Mouse (Mus musculus): ENCODE data around the gene Emc4. TPM values are rescaled to one million over a fixed set of nuclear protein-coding genes. Genes with fewer than 3 reads are reported as not detected.

Emc4 gene
- polyA plus RNA-seq (2016; fragmentation: Nextera tagmentation; extraction: Ambion mirVana), result 104 and 111 TPM in 2 replicates

GRCm38 (mm10) chr2:112367726-112368673 lies at the start of gene Emc4:
Gene Emc4, minus strand, starts transcription at chr2:112368027.
- Histone ChIP-seq H3K4me3 (replicated peaks) (peak within 1 kb of the TSS; percentile 84), H3K4me1 (peaks cover 14% of the 10 kb centered on the region), H3K9ac (peak within 1 kb of the TSS; percentile 81), H3K27ac (peak within 1 kb of the TSS; percentile 87), H3K27me3 (no peaks in the 10 kb centered on the region), H3K36me3 (replicated peaks) (peaks cover 20% of the 10 kb centered on the region), H3K9me3 (no peaks in the 10 kb centered on the region), H3K4me2 (peak within 1 kb of the TSS; percentile 90)
- ATAC-seq (ENCODE audit: low FRiP score), result peak; percentile 90
- 2% methylated on average over 46 of the region's 46 CpGs for WGBS

DNA sequence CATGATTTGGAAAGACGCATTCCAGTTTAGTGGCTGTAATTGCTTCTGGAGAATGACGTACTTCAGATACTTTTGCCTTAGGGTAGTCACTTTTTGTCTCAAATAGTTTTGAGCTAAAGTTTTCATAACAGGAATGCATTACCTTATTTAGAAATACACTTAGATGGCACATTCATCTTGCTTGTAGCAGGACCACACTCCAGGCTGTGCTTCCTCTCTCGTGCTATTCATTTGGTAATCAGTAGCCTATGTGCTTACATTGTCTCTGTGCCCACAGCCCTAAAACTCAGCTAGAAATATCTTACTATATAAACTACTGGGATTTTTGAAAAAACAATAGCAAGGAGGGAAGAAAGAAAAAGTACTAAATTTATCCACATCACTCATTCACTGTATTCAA lies 39.2 kb upstream of the Emc4 start:
- H3K9me3 ChIP-seq, result no peaks in the 10 kb centered on the region
- H3K4me2 ChIP-seq, result no peak overlapping the region
- H3K27me3 ChIP-seq, result no peaks in the 10 kb centered on the region
- peaks cover 23% of the 10 kb centered on the region for H3K36me3 ChIP-seq (replicated peaks)
- WGBS, result 92% methylated on average over 3 of the region's 3 CpGs
- no peak overlapping the region for H3K27ac ChIP-seq
- H3K9ac ChIP-seq, result no peak overlapping the region
- no peak for ATAC-seq (ENCODE audit: low FRiP score)
- no peaks in the 10 kb centered on the region for H3K4me1 ChIP-seq
- H3K4me3 ChIP-seq (replicated peaks), result no peak overlapping the region

- no peaks in the 10 kb centered on the region for H3K9me3 ChIP-seq
- WGBS, result 80% methylated on average over 1 of the region's 1 CpGs
- H3K27ac ChIP-seq, result no peak overlapping the region
- no peaks in the 10 kb centered on the region for H3K27me3 ChIP-seq
- no peak overlapping the region for H3K4me3 ChIP-seq (replicated peaks)
- H3K4me2 ChIP-seq, result no peak overlapping the region
- ATAC-seq (ENCODE audit: low FRiP score), result no peak
- no peaks in the 10 kb centered on the region for H3K36me3 ChIP-seq (replicated peaks)
- no peaks in the 10 kb centered on the region for H3K4me1 ChIP-seq
- no peak overlapping the region for H3K9ac ChIP-seq
Measured at GRCm38 (mm10) chr2:112396649-112397048, 28.8 kb upstream of the Emc4 start.

DNA sequence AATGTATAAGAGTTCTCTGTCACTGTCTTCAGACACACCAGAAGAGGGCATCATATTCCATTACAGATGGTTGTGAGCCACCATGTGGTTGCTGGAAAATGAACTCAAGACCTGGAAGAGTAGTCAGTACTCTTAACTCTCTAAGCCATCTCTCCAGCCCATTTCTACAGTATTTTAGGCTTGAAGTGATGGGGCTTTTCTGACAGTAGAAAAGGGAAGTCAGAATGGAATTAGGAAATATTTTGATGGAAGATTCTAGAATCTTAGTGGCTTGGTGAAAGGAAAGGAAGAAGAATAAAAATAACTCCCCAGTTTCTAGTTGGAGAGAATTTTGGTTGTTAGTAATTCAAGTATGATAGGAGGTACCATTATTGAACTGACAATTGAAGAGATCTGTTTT lies 26.1 kb upstream of the Emc4 start:
- Histone ChIP-seq H3K4me3 (replicated peaks) (no peak overlapping the region), H3K36me3 (replicated peaks) (no peaks in the 10 kb centered on the region), H3K9me3 (no peaks in the 10 kb centered on the region), H3K4me1 (no peaks in the 10 kb centered on the region), H3K27me3 (no peaks in the 10 kb centered on the region), H3K9ac (no peak overlapping the region), H3K4me2 (no peak overlapping the region), H3K27ac (no peak overlapping the region)
- no peak for ATAC-seq (ENCODE audit: low FRiP score)

GRCm38 (mm10) chr2:112392689-112393088 lies 24.9 kb upstream of the Emc4 start:
- no peak overlapping the region for H3K27ac ChIP-seq
- no peaks in the 10 kb centered on the region for H3K9me3 ChIP-seq
- no peaks in the 10 kb centered on the region for H3K4me1 ChIP-seq
- H3K36me3 ChIP-seq (replicated peaks), result no peaks in the 10 kb centered on the region
- no peak overlapping the region for H3K4me3 ChIP-seq (replicated peaks)
- H3K9ac ChIP-seq, result no peak overlapping the region
- 93% methylated on average over 1 of the region's 1 CpGs for WGBS
- no peak for ATAC-seq (ENCODE audit: low FRiP score)
- no peak overlapping the region for H3K4me2 ChIP-seq
- H3K27me3 ChIP-seq, result no peaks in the 10 kb centered on the region

GRCm38 (mm10) chr2:112391346-112392000 lies 23.6 kb upstream of the Emc4 start:
- H3K4me2 ChIP-seq, result no peak overlapping the region
- WGBS, result 93% methylated on average over 4 of the region's 4 CpGs
- no peak overlapping the region for H3K9ac ChIP-seq
- no peaks in the 10 kb centered on the region for H3K4me1 ChIP-seq
- H3K27me3 ChIP-seq, result no peaks in the 10 kb centered on the region
- no peak for ATAC-seq (ENCODE audit: low FRiP score)
- H3K36me3 ChIP-seq (replicated peaks), result no peaks in the 10 kb centered on the region
- H3K27ac ChIP-seq, result no peak overlapping the region
- H3K9me3 ChIP-seq, result no peaks in the 10 kb centered on the region
- no peak overlapping the region for H3K4me3 ChIP-seq (replicated peaks)

- no peak overlapping the region for H3K4me3 ChIP-seq (replicated peaks)
- no peak overlapping the region for H3K4me2 ChIP-seq
- no peak overlapping the region for H3K27ac ChIP-seq
- no peaks in the 10 kb centered on the region for H3K9me3 ChIP-seq
- no peak overlapping the region for H3K9ac ChIP-seq
- ATAC-seq (ENCODE audit: low FRiP score), result no peak
- no peaks in the 10 kb centered on the region for H3K4me1 ChIP-seq
- H3K27me3 ChIP-seq, result no peaks in the 10 kb centered on the region
- WGBS, result 85% methylated on average over 5 of the region's 5 CpGs
- H3K36me3 ChIP-seq (replicated peaks), result no peaks in the 10 kb centered on the region
Measured at GRCm38 (mm10) chr2:112390843-112391242, 23.0 kb upstream of the Emc4 start.

GRCm38 (mm10) chr2:112381219-112381618 lies 13.4 kb upstream of the Emc4 start:
- H3K9me3 ChIP-seq, result no peaks in the 10 kb centered on the region
- H3K4me3 ChIP-seq (replicated peaks), result no peak overlapping the region
- H3K27me3 ChIP-seq, result no peaks in the 10 kb centered on the region
- no peak overlapping the region for H3K27ac ChIP-seq
- ATAC-seq (ENCODE audit: low FRiP score), result no peak
- H3K36me3 ChIP-seq (replicated peaks), result no peaks in the 10 kb centered on the region
- H3K4me2 ChIP-seq, result no peak overlapping the region
- H3K4me1 ChIP-seq, result peaks cover 9% of the 10 kb centered on the region
- 90% methylated on average over 1 of the region's 1 CpGs for WGBS
- no peak overlapping the region for H3K9ac ChIP-seq

DNA sequence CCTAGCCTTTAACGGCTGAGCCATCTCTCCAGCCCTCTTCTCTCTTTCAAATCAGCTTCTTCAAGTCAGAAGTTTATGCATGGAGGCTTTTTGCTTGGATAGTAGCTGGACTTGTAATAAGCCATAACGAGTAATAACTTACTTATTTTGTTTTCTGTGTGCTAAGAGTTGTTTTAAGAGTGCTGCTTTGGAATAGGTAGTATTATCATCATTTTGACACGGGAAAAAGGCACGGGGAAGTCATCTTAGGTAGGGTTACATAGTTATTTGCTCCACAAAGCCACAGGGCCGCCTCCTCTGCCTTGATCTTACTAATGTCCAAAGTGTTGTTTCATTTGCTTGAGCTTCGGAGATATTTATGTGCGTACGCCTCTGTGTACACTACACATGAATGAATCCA lies 12.3 kb upstream of the Emc4 start:
- Histone ChIP-seq H3K27ac (no peak overlapping the region), H3K9me3 (no peaks in the 10 kb centered on the region), H3K4me1 (peaks cover 9% of the 10 kb centered on the region), H3K36me3 (replicated peaks) (no peaks in the 10 kb centered on the region), H3K9ac (peak overlapping the region; percentile 92), H3K4me2 (peak overlapping the region; percentile 63), H3K27me3 (peaks cover under 1% of the 10 kb centered on the region; the same call in 1 of the 2 replicates), H3K4me3 (replicated peaks) (peak overlapping the region; percentile 89)
- 53% methylated on average over 8 of the region's 8 CpGs for WGBS
- no peak for ATAC-seq (ENCODE audit: low FRiP score)

DNA sequence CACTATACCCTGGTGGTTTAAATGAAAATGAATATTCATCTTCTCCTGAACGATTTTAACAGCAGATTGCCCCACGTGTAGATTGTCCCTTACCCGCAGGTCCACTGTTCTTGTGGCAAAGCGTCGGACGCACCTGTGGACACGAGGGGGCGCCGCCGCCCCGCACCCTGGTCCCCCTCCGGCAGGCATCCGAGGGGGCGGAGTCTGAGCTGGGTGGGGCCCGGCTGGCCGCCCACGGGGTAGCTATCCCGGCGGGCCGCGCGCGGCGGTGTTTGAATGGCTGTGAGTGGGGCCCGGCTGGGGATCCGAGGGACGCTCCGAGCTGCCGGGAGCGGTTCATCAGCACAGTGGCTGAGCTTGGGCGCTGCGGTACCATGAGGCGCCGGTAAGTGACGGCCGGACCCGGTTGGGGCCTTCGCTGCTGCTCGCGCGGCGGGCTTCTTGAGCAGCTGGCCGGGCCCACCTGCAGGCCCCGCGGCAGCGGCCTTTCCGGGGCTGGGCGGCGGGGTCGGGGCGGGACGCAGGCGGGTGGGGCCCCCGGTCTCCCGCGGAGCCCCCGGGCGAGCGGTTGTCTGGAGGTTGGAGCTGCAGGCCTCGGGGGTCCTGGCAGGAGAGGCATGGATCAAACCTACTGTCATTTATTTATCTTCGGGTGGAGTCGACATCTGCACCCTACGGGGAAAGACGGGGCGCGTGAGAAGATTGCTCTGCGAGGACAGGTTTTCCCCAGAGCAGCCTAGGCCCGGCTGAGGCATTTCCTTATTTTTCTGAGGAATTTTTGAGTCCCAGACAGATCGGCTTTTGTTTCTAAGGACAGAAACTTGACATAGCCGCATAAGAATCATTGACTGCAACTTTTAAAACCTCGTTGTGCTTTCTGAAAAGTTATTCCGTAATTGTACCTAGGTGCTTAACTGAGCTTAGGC lies 11.4 kb upstream of the Emc4 start, which contains the start of gene Katnbl1:
TSS of gene Katnbl1 (plus strand) at position 239 of the 926 bp plus-strand sequence.
- H3K4me1 ChIP-seq, result peaks cover 9% of the 10 kb centered on the region
- H3K9ac ChIP-seq, result peak within 1 kb of the TSS; percentile 92
- peak within 1 kb of the TSS; percentile 89 for H3K4me3 ChIP-seq (replicated peaks)
- H3K27ac ChIP-seq, result peak within 1 kb of the TSS; percentile 89
- WGBS, result under 1% methylated on average over 70 of the region's 72 CpGs
- peaks cover 4% of the 10 kb centered on the region; the same call in 1 of the 2 replicates for H3K27me3 ChIP-seq
- peak within 1 kb of the TSS; percentile 63 for H3K4me2 ChIP-seq
- H3K9me3 ChIP-seq, result no peaks in the 10 kb centered on the region
- no peaks in the 10 kb centered on the region for H3K36me3 ChIP-seq (replicated peaks)
- ATAC-seq (ENCODE audit: low FRiP score), result peak; percentile 100

GRCm38 (mm10) chr2:112374610-112375009 lies 6.8 kb upstream of the Emc4 start:
- peaks cover 4% of the 10 kb centered on the region; the same call in 1 of the 2 replicates for H3K27me3 ChIP-seq
- no peak overlapping the region for H3K9ac ChIP-seq
- no peak overlapping the region for H3K4me3 ChIP-seq (replicated peaks)
- WGBS, result 71% methylated on average over 5 of the region's 5 CpGs
- no peaks in the 10 kb centered on the region for H3K4me1 ChIP-seq
- no peak overlapping the region for H3K4me2 ChIP-seq
- no peaks in the 10 kb centered on the region for H3K9me3 ChIP-seq
- no peaks in the 10 kb centered on the region for H3K36me3 ChIP-seq (replicated peaks)
- ATAC-seq (ENCODE audit: low FRiP score), result no peak
- no peak overlapping the region for H3K27ac ChIP-seq

DNA sequence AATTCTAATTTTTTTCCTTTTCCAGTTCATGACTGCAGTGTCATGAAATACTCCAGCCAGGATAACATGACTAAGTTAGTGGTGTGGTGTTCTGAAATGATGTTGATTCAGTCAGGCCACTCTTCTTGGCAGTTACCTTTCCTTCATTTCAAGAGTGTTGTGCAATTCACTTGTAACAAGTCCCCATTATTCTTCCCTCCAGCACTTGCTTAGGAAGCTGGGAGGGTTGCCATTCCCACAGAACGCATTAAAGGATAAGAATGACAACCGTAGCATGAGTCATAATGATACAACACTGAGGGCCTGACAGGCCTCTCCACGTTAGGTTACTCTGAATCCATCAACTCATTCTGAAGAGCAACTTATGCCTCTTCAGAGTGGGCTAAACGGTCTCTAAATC lies 5.3 kb upstream of the Emc4 start:
- H3K36me3 ChIP-seq (replicated peaks), result no peaks in the 10 kb centered on the region
- no peak overlapping the region for H3K4me2 ChIP-seq
- no peaks in the 10 kb centered on the region for H3K4me1 ChIP-seq
- no peak overlapping the region for H3K27ac ChIP-seq
- H3K4me3 ChIP-seq (replicated peaks), result no peak overlapping the region
- no peak for ATAC-seq (ENCODE audit: low FRiP score)
- H3K9ac ChIP-seq, result no peak overlapping the region
- no peaks in the 10 kb centered on the region for H3K9me3 ChIP-seq
- WGBS, result 63% methylated on average over 4 of the region's 4 CpGs
- peaks cover 4% of the 10 kb centered on the region; the same call in 1 of the 2 replicates for H3K27me3 ChIP-seq

Measured in forebrain, embryonic 12.5 days (tissue).